Mouse (Mus musculus) CH12F3 (cell line): Measurements from ENCODE around the gene St7.

Experiments
- in situ Hi-C: fragments of 300-500 bp; cut with MboI; formaldehyde crosslinking; loops from 2 replicates; pipeline ENCODE4 v1.14.3; 2020; ENCODE audit warnings: low sequenced_read_pairs

Gene St7

DNA sequence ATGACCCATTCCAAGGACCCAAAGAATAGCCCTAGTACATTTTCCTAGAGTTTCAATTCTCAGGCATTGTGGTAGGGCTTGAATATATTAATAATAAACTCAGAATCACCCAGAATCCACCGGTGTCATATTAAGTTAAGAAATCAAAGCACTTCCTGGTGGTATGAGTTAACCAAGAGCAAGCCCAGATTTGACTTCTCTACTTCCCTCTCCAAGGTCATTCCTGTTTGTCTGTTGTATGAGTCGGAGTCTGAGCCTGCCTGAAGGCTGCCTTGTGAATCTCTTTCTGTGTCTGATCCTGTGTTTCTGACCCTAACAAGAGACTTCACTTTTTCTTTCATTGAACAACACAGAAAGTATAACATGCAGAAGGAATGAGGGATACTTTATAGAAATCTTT is 118.3 kb downstream of the St7 start:
- in situ Hi-C loops, result no loop called here

DNA sequence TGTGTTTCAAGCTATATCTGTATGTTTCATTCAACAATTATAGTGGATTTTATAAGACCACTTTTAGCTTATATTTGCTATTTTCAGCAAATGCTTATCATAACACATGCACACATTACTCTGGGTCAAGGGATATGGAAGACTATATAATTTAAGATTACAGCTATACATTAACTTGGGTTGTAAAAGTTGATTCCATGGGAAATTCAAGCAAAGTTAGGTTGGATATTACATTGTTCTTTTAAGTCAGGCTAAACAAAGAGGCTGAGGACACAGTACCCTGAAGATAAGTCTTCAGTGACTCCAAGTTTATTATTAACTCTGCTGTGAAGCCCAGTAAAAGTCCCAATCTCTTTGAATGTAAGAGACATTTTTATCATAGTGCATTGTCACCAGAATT is 118.8 kb downstream of the St7 start:
- in situ Hi-C loops, result no loop called here

DNA sequence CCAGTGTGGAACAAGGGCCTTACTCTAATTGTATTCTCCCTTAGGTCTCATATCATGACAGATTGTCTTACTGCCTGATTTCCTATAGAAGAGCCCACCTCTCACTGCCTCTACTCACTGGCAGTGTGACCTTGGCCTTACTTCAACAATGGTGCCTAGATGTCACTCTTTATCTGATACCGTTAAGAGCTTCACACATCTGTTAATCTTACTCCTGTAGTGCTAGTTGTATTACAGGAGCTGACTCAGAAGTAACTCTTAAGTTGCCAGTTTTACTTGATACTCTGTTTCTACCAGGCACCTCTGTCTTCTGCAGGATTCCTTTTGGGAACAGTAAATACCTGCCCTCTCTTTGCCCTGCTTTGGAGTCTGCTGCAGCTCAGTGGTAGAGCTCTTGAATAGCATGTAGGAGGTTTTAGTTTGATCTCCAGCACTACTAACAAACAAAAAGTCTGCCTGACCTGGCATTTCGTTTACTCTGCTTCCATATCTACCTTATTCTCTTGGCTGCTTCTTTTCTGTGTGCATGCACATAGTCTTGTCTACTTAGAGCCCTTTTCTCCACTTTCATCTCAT is 121.4 kb downstream of the St7 start:
- in situ Hi-C loops, result no loop called here

DNA sequence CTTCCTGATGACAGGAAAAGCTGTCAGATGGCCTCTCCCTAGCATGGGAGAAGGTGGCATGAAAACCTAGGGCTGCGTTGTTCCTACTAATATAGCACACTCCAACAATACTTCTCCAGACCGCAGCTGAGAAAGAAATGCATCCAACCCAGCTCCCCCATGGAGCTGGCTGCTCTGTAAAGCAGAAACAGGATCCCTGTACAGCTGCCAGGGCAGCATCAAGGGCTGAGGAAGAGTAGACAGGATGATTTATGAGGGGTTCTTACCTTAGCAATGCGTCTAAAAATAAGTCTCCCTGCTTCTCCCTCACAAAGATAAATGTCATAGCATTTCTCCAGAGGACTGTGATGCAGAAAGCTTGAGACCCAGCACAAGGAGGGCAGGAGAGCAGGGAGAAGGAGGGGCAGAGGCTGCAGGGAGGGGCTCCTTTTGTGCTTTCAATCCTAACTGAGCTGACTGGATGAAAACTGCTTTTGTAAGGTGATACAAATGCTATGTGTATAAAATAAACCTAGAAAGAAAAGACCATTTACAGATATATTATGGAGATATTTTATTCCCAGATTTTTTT is 124.2 kb downstream of the St7 start:
- in situ Hi-C loops, result no loop called here

DNA sequence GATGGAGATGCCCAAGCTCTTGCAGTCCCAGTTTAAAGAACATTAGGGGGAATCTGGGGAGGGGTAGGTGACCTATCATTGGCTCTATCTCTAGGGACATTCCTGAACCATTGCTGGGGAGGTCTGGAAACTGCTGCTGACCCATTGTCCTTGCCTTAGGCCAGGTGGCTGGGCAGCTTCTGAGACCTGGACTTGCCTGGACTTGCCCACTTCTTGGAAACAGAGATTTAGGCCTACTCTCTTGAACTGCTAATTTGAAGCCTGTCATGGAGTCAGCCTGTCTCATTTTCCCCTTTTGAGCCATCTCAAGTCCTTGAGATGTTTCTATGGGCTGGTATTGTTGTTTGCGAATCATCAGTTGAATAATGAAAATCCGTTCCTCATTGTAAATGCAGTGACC is 130.9 kb downstream of the St7 start:
- in situ Hi-C loops, result no loop called here

DNA sequence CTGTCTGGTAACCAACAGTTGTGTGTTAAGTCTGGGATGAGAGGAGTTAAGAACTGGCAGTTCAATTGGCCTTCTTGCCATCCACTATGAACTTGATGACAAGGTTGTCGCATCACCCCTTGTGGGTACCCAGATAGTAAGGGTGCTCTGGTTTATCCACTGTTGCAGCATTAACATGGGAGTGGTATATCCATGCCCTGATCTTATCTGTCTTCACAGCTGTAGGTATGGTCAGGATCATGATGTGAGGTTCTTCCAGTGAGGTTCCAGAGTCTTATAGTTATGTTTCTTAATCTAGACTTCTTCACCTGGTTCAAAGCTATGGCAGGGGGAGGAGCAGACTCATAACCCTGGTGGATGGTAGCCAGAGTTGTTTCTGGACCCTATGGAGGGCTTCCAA is 132.0 kb downstream of the St7 start:
- in situ Hi-C loops, result loop anchor here (25.0 kb wide), 1 partner anchor 462 kb away; no protein-coding TSS in a partner anchor

DNA sequence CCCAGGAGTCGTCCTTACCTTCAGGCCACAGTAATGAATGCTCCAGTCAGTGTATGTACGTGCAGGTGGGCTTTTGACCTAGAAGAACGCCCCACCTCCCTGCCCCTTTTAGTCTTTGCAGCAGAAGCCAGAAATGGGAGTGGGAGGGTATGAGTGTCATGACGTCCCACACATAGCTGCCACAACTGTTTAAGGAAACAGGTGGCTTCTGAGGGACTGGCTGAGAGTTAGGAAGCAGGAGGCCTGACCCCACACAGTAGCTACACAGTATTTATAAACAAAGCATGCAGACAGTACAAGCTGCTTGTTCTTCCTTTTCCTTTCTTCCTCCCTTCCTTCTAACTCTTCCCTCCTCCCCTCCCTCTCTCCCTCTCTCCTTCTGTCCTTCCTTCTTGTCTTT is 135.6 kb downstream of the St7 start:
- in situ Hi-C loops, result loop anchor here (25.0 kb wide), 1 partner anchor 466 kb away; no protein-coding TSS in a partner anchor

DNA sequence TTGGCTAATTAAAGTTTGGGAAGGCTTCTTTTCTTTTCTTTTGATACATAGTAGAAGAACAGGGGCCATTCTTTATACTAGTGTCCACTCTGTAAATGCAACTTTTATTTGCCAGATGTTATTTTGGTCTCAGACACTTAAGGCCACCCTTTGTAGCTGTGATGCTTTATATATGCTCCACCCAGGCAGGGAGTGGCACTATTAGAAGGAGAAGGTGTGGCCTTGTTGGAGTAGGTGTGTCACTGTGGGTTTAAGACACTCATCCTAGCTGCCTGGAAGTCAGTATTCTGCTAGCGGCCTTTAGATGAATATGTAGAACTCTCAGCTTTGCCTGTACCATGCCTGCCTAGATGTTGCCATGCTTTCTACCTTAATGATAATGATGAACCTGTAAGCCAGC is 137.2 kb downstream of the St7 start:
- in situ Hi-C loops, result loop anchor here (5.0 to 25.0 kb wide), 2 partner anchors 153 to 468 kb away; no protein-coding TSS in a partner anchor

DNA sequence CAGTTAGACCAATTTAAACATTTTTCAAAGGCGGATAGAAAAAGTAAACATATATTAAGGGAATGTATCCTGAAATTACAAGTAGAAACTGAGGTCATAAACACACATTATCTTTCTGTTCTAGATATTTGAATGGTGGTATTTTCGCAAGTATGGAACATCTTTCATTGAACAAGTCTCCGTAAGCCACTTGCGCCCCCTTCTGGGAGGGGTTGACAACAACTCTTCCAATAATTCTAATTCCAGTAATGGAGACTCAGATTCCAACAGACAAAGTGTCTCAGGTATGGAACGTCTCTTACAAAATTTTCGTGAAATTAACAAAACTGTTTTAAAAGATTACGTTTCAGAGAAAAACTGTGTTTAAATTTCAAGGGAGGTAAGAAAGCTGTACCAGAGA is 141.8 kb downstream of the St7 start:
- in situ Hi-C loops, result loop anchor here (5.0 to 25.0 kb wide), 2 partner anchors 157 to 472 kb away; no protein-coding TSS in a partner anchor

DNA sequence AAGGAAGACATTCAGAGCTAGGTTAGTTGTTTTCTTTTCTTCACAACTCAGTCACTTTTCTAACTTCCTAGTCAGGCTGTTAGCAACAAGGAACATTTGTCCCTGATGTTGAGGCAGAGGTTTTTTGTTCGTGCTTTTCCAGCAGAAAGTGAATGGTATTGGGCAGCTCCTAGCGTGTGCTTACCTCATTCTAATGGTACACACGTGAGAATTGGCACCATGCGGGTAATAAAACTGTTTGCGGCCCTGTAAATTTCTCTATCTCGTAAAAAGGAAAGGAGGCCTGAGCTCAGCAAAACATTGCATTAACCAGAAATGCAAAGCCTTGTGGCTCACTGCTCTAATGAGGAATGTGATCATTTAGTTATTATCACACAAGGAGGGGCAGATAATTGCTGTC is 143.0 kb downstream of the St7 start:
- in situ Hi-C loops, result loop anchor here (25.0 kb wide), 1 partner anchor 473 kb away; no protein-coding TSS in a partner anchor

DNA sequence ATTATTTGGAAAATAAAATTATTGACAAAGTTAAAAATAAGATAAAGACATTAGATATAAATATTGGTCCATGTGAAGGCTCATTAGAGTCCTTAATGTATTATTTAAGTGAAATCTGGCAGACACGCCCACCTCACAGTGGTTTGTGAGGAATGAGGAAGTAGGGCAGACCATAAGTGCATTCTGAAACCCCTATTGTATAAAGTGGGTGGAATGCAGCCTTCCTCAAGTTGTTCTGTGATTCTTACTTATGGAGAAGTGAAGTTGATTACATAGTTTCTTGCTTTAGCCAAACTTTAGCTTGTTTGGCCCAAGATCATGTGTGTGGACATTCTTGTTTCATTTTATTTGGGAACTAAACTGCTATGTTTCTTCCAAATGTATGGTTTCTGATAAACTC is 144.9 kb downstream of the St7 start:
- in situ Hi-C loops, result loop anchor here (25.0 kb wide), 1 partner anchor 475 kb away; no protein-coding TSS in a partner anchor

DNA sequence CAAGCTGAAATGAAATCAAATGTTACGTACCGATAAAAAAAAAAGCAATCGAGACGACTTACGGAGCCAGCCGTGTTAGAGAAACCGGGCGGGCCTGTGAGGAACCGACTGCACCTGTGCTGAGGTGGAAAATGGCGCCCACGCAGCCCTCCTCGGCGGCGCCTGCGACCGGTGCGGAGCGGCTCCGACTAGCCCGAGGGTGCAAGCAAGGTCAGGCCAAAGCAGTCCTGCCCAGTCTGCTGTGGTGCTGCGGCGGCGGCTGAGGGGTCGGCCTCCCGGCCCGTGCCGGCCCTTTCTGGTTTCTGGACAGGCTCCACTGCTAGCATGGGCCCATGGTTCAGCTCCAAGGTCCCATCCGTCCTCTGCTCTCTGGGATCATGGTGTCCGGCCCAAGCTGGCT is 147.7 kb downstream of the St7 start:
- in situ Hi-C loops, result loop anchor here (25.0 kb wide), 1 partner anchor 478 kb away; no protein-coding TSS in a partner anchor

DNA sequence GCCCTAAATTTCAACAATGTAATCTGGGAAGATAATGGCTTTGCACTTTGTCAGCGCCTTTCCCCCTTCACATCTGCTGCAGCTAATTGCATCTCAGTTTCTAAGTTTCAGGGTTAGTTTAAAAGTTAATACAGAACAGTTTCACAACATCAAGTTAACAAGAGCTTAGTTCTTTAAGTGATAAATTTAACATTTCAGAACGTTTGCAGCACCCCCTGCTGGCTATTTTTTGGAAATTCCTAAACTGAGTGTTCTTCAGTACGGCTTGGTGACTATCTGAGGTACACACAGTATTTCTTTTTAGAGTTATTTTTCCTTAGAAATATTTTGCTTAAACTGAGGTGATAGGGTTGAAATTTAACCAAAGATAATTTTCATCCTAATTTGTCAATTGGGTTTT is 150.0 kb downstream of the St7 start:
- in situ Hi-C loops, result loop anchor here (25.0 kb wide), 1 partner anchor 480 kb away; no protein-coding TSS in a partner anchor

DNA sequence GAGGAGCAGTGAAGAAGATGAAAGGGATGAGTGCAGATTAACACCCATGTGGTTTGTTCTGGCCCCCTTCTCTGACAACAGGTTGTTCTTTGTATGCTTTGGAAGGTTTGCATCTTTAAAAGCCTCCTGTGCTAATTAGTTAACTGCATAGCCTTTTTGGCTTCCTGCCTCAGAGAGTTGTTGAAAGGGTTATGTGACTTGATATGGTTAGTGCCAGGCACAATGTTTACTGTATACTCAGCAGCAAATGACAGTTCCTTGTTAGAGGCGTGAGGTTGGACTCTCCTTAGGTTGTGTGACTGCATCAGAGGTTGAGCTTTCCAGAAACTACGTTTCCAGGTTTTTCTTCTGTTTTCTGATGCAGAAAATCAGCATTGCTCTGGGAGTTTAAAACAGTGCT is 158.6 kb downstream of the St7 start:
- in situ Hi-C loops, result no loop called here

DNA sequence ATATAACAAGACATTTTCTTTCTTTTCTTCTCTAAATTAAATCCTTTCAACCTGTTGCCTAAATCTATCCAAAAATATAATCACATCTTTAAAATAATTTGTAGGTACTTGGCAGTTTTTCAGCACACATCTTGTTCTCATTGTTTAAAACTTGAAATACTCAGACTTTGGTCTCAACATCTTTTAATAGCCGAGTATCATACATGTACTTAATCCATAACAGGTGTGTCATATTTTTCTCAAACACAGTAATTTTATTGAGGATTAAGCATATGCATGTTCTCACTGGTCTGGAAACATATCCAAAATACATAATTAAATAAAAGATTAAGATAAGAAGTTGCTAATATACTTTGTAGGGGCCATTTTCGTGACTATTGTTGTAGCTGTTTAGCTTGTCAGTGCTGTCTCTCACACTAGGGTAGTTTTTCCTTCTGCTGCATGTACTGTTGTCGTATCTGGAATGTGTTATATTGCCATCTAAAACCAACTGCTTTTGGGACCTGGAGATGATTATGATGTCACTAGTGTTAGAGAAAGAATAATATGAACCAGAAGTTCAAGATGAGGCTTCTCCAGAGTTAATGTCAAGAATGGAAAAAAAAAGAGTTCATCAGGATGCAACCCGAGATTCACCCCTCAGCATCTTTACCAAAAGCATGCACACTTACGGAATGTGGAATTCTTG is 161.0 kb downstream of the St7 start:
- in situ Hi-C loops, result no loop called here

DNA sequence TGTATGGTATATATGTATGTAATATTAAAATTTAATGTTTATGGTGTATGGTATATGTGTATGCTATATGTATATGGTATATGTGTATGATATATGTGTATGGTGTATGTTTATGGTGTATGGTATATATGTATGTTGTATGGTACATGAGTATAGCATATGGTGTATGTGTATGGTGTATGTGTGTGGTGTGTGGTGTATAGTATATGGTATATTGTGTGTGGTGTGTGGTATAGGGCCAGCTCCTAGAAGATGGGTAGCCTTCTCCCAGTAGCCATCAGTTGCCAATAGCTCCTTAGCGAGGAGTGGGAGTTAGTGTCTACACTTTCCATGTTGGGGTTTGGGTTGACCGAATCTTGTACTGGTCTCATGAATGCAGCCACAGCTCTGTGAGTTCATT is 162.9 kb downstream of the St7 start:
- in situ Hi-C loops, result no loop called here

DNA sequence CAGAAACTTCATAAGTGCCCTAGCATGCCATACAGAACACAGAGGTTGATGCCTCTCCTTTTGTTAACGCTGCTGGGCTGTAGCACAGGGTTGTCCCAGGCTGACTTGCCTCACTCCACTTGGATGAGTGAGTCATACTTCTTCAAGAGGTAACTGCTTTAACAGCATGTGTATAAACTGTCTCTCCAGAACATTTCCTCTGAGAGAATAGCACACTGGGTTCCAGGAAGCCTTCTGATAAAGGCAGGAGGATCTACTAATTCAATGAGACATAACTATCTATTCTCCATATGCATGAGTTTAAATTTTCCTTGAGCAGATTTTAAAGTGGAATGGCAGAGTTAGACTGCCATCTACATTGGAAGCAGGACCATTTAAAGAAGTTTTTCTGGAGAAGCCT is 166.8 kb downstream of the St7 start:
- in situ Hi-C loops, result no loop called here

DNA sequence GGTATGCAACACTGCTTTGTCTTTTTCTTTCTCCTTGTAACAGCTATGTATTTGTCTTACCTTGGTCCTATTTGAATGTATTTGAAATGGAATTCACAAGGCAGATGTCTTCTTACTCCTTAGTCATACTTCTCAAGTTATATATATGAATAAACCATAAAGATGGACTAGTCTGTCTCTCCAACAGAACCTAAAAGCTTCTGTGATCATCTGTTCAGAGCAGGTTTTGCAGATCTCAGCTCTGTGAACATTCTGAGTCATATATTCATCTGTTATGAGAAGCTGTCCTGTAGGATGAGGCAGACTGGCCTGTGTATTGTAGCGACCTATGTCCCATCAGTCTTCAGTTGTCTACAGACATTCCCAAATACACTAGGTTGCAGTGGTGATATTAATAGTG is 167.7 kb downstream of the St7 start:
- in situ Hi-C loops, result no loop called here

DNA sequence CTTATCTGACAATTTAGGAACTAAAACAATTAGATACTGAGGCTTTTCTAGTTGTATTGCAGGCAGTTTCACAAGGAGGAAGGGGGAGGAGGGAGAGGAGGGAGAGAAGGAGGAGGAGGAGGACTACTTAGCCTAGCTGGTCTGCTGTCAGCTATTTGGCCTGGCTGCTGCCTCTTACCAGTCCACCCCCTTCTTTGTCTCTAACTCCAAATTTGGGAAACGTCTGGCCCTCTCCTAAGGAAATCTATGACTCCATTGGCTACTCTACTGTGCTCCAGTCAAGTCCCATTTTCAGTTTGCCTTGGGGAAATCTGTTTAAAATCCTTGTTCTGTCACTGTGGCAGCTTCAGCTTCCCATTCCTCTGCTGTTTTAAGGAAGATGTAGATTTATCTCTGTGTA is 175.1 kb downstream of the St7 start:
- in situ Hi-C loops, result no loop called here

DNA sequence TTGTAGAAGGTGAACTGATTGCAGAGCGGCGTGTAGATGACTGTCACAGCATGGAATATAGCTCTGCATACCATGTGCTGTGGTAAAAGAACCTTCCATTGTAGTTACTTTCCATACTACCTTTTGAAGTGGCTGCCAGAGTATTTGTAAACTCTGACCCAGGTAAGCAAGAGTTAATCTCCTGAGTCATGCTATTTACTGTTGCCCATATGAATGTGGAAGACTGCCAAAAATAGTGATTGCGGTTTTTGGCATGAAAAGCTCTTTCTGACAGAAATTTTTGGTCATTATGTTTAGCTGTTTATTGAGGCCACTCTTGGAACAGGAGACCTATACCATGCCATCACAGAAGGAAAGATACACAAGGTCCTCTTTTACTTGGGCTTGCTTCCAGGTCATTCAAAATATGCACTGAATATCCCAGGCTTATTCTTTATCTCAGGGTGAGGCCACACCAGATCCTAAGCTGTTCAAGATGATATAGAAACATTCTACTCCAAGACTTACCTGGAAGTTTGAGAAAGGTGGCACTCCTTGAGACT is 179.2 kb downstream of the St7 start:
- in situ Hi-C loops, result no loop called here

DNA sequence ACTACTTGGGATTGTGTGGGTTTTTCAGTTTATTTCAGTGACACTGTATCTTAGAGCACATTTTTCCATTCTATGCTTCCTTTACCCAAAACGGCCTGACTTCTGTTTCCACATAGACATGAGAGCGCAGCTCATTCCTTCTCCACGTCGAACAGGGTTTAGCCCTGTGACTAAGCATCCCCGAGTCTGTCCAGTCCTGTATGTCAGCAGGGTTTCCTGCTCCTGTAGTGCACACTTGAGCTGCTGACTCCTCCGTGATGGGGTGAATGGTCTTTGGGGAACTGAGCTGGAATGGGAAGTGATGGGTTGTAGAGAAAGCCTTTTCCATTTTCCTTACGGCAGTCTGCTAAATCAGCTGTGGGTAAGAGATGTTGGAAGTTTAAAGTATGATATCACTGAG is 182.9 kb downstream of the St7 start:
- in situ Hi-C loops, result no loop called here
